Mouse (Mus musculus) thymus, postnatal 10 days (tissue): ENCODE measurements around the gene Wdr45b.
"Not testable (repeated sequence)": the region's sequence is repeated elsewhere in the genome, so short reads cannot be mapped to it uniquely, and the experiment has no call there.

Experiments
- DNase-seq, 2 experiments: peaks; one replicate each; pipeline ENCODE4 v3.0.0; 2021; ENCODE audit warnings: low spot score in 2 of 2

Gene Wdr45b

DNA sequence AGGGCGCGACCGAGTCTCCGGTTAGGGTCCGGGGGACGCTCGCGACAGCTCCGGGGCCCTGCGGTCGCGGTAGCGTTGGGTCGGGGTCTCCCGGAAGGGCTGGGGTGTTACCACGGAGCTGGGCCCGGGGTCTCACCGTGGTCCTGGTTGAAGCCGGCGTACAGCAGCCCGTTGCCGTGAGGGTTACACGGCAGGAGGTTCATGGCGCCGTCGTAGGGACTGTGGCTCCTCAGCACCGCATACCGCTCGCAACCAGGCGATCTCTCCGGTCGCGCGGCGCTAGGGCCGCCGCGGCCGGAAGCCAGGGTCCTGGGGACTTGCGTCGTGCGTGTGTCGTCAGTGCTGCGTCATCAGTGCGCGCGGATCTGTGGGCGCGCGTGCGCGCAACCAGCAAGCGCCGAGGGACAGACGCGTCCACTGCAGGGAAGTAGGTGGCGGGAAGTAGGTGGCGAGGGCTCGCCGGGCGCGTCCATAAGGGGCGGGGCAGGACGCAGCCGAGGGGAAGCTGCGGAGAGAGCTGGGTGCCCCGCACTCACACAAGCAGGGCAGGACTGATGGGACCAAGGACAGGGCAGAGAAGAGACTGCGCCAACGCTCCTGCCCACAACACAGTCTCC, at the start of gene Wdr45b:
Gene Wdr45b, minus strand, starts transcription at position 355 of the 617 bp plus-strand sequence.
- peak; percentile 93 to 96 for DNase-seq

DNA sequence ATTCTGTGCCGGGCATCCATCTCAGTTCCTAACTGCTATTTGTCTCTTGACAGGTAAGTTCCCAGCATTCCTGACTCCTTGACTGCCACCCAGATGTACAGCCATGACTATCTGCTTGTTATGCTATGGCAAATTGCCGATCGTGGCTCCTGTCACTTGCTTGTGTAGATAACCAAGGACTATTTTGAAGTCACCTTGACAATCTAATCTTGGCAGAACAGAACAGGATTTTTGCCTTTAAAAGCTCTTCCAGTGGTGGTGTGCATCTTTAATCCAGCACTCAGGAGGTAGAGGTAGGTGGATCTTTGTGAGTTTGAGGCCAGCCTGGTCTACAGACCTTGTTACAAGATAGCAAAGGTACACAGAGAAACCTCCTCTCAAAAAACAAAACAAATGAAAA, 38.2 kb upstream of the Wdr45b start:
- DNase-seq = no peak

DNA sequence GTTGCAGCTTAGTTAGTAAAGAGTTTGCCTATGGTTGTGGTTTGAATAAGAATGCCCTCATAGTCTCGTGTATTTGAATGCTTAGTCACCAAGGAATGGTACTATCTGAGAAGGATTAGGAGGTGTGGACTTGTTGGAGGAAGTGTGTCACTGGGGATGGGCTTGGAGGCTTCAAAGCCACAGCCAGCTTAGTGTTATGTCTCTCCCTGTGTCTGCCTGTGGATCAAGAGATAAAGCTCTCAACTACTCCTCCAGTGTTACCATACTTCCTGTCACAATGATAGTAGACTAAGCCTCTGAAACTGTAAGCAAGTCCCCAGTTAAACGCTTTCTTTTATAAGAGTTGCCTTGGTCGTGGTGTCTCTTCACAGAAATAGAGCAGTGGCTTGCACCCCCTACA, 36.5 kb upstream of the Wdr45b start:
- no peak for DNase-seq

DNA sequence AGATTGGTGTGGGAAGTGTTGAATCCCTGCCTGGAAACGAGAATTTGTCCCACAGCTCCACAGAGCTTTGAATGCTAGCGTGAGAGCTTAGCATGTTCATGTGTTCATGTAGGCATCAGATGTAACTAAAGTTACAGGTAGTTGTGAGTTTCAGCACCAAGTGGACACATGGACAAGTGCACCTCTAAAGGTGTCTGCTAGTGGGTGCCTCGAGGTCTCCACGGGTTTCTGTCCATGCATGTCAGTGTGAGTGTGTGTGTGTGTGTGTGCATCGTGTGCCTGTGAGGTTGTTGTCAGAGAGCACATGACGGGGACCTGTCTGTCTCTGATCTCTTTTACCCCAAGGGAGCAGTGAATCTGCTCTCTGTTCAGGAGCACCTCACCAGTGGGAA, 34.3 kb upstream of the Wdr45b start:
- DNase-seq = no peak

DNA sequence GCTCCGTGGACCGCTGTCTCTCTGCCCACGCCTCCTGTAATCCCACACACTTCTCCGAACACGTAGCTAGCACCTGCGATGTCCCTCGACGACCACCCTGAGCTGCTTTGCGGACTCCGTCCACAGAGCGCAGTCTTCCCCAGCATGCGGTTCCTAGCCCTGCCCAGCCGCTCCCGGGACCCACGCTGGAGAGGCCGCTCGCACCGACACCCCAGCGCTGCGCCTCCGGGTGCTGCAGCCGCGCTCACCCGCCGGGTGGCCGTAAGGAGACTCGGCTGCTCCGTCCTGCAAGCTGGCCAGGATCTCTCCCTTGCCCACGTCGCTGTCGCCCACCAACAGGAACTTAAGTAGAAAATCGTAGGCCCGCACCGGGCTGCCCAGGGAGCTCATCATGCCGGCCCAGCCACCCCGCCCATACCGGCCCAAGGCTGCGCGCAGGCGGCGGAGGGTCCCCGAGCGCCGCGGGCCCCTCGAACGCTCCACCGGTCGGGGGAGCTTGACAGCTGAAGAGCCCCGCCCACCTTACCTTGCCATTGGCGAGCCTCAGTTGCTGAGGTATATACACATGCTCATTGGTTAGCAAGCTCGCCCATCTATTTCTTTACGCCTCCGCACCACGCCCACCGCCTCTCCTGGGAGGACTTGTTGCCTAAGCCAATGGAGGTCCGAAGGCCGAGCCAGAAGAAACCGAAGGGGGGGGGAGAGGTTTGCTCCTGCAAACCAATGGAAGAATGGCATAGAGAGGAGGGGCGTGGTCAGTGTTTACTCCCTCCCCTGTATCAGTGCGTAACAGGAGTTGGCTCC, 33.7 kb upstream of the Wdr45b start, which contains the start of gene Rab40b:
Gene Rab40b, minus strand, starts transcription at position 502 of the 804 bp plus-strand sequence.
- peak; percentile 52 to 57 for DNase-seq

DNA sequence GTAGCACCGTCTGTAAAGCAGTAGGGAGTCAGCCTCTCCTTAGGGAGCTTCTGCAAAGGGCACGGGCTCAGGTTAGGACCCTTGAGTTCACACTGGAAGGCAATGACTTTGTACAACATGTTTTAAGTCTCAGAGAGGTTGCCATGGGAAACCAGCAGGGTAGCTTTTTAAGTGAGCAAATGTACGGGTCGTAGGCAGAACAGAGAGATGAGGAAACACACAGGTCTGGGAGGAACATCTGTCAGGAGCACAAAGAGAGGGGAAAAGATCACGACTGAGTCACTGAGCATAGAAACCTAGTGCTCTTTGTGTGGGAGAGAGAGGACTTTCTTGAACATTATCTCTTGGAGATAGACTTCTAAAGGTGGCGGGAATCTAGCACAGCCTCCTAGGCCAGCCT, 26.0 kb upstream of the Wdr45b start:
- no peak for DNase-seq

DNA sequence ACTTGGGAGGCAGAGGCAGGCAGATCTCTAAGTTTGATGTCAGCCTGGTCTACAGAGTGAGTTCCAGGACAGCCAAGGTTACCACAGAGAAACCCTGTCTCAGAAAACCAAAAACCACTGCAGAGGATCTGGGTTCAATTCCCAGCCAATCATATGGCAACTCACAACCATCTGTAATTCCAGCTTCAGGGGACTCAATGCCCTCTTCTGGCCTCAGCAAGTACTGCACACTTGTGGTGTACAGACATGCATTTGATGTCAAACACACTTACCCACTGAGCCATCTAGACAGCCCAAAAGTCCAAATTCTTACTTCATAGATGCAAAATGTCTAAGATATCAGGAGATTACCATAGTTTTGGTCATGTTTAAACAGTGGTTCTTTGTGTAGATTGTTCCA, 24.4 kb upstream of the Wdr45b start:
- DNase-seq = no peak

DNA sequence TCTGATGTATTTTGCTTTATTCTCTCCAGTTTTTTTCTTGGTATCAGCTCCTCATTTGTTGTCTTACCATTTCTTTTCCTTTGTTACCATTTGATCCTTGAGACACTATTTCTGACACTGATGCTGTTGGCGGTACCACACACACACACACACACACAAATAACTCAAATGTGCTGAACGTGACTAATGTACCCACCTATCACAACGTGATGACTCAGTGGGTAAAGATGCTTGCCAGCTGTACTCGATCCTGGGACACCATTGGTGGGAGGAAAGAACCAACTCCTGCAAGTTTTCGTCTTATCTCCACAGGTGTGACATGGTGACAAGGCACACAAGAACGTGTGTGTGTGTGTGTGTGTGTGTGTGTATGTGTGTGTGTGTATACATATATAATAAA, 19.1 kb upstream of the Wdr45b start:
- DNase-seq = no peak

DNA sequence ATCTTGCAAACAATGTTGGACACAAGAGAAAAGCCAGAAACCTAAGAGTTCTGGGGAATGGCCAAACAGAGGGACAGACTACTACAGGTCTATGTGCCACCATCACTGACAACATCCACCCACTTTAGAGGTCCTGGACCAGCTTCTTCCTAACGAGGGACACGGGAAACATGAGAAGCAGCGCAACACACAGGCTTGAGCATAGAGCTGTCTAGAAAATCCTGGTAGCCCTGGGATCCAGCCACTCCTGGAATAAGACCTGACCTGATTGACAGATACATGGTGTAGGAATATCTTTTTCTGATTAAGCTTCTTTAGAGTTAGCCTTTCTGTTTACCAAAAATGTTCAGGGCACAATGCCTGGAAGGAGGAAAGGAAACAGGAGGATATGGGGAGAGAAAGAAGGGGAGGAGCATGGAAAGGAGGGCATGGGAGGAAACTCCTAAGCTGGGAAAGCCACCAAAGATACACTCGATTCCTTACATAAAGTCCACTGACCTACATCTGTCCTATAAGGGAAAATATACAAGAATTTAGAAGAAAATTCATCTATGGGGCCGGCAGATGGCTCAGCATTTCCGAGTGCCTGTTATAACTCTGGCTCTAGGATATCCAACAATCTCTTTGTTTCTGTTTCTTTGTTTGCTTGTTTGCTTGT, 16.2 kb upstream of the Wdr45b start:
- DNase-seq = no peak

DNA sequence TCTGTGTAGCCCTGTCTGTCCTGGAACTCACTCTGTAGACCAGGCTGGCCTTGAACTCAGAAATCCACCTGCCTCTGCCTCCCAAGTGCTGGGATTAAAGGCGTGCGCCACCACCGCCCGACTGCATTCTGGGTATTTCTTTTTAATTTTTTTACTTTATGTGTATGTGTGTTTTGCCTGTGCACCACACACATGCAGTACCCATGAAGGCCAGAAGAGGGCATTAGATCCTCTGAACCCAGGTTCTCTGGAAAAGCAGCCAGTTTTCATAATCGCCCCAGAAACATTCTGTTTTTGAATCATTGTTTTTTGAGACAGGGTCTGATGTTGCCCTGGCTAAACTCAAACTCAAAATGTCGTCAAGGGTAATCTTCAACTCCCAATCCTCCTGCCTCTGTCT, 15.4 kb upstream of the Wdr45b start:
- DNase-seq = peak; percentile 7 to 65

DNA sequence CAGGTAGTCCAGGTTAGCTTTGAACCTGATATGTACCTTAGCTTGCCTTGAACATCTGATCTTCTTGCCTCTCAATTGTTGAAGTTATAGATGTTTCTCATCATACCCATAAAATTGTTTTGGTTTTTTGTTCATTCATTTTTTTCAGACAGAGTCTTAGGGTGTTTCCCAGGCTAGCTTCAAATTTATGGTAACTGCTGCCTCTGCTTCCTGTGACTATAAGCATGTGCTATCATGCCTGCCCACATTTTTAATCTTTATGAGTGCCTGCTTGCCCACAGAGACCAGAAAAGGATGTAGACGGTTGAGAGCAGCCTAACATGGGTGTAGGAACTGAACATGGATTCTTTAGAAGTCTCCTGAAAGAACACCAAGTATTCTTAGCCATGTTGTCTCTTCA, 14.5 kb upstream of the Wdr45b start:
- no peak for DNase-seq

DNA sequence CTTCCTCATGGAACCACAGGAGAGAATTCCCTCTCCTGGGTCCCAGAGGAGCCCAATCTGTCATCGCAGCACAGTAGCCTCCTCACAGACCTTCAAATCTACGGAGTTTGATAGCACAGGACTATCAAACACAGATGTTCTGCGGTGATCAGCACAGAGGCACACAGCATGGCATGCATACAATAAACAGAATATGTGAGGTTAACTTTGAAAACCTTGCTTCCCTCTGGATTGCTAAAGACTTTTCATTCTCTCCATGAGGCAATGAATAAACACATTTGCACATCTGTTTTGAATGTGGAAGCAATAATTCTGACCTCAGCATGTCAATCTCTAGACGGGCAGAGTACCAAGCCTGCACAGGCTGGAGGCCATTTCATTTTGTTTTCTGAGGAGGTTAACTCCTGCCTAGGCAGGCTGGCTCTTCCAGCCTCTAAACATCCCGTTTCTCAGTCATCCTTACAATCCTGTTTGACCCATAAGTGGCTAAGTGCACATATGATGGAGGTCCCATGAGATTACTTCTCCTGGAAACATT, 13.0 kb upstream of the Wdr45b start:
- no peak for DNase-seq

DNA sequence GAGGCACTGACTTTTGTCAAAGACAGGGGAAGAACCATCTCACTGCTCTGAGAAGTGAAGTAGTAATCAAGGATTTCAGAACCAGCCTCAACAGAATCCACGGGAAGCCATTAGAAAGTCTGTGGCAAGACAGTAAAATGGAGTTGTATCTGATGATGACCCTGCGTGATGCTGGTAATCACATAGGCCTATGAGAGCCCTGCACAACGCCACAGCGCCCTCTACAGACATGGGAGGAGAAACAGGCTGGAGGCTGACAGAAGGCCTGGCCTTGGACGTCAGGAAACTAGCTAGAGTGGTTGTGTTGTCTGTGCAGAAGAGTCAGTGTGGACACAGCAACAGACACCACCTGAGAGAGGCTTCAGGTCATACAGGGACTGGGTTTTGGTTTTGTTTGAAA, 8.0 kb upstream of the Wdr45b start:
- peak in 1 of 2 experiments; percentile 22 for DNase-seq

DNA sequence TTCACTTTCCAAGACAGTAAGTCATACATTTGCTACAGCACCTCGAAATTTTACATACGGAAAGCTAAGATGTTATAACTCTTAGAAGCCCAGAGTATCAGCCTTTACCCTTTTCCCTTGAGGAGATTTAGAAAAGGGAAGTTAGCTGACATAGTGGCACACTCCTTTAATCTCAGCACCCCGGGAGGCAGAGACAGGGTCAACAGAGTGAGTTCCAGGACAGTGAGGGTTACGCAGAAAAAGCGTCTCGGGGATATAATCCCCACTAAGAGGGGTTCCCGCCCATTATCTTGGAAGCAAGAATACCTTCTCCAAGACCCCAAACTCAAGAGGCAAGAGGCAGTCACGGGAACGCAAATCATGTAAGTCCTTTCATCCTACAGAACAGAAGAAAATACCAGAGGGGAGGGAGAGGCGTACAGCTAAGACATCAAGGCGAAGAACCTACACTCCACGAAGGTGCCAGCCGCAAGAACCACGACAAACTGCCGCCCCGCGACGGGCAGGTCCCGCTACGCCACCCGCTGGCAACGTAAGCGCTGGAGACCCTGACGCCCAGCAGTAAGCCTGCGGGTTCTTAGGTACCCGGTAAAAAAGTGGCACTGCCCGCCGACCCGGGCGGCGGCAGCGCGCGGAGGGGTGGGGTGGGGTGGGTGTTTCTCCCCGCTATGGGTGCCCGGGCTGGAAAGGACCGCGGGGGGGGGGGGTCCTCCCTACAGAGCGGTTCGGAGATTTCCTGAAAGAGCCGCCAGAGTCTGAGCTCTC, 737 bp downstream of the Wdr45b start:
- peak; percentile 38 to 42 for DNase-seq

DNA sequence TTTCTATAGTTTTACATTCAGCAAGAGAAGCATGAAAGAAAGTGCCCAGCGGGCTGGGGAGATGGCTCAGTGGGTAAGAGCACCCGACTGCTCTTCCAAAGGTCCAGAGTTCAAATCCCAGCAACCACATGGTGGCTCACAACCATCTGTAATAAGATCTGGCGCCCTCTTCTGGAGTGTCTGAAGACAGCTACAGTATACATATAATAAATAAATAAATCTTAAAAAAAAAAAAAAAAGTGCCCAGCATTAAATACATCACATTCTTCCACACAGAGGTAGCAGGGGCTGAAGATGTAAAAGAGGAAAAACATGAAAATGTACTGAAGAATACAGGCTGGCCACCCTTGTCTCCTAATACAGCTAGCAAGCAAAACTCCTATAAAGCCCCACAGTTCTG, 5.5 kb downstream of the Wdr45b start:
- DNase-seq = not testable (repeated sequence)

DNA sequence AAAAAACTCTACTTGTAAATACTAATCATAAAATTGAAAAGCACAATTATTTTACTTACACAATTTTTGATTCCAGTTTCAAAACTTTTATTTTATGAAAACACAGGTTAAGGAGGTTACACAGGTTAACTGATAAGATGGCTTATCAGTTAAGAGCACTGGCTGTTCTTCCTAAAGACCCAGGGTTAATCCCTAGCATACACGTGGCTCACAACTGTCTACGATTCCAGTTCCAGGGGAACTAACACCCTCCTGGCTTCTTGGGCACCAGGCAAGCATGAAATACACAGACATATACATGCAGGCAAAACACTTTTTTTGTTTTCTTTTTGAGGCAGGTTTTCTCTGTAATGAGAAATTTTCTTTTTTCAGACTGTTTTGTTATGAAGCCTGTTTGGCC, 6.1 kb downstream of the Wdr45b start:
- DNase-seq = no peak

DNA sequence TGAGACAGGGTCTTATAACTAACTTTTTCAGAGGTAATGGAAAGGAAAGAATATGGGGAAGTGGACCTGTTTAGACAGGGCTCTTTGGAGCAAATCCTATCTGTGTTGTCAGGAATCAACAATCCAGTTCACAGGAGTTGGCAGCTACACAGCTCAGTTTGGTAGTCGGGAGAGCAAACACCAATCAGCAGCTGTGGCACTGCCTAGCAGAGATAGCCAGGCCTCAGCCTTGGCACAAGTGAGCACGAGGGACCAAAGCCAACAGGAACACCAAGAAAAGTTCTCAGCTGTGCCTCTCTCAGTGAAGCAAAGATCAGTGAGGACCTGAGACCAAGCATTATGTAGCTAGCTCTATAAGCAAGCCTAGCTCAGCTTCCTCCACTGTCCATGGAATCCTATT, 7.2 kb downstream of the Wdr45b start:
- DNase-seq = no peak

DNA sequence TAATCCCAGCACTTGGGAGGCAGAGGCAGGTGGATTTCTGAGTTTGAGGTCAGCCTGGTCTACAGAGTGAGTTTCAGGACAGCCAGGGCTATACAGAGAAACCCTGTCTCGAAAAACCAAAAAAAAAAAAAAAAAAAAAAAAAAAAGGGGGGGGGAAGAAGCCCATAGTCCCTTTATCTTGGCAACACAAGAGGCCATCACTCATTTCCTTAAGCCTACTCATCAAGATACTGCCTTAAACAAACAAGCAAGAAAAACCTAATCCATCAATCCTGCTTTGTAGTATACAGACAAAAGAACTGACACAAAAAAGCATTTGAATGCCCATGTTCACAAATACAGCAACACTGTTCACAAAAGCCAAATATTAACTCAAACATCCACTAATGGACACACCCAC, 11.8 kb downstream of the Wdr45b start:
- not testable (repeated sequence) for DNase-seq

DNA sequence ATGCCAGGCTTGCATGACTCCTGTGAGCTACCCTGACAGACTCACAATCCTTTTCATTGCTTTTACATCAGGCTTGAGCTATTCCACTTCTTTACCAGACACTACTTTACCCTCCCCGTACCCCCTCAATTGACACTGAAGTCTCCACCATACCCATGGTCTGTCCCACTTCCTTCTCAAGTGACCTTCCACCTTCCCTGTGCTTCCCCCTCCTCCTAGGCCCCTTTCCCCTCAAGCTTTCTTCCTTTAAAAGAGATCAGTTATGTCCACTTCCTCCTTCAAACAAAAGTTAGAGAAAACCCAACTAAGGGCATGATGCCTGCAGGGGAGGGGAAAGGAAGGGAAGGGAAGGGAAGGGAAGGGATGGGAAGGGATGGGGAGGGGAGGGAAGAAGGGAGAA, 14.0 kb downstream of the Wdr45b start:
- DNase-seq = no peak

DNA sequence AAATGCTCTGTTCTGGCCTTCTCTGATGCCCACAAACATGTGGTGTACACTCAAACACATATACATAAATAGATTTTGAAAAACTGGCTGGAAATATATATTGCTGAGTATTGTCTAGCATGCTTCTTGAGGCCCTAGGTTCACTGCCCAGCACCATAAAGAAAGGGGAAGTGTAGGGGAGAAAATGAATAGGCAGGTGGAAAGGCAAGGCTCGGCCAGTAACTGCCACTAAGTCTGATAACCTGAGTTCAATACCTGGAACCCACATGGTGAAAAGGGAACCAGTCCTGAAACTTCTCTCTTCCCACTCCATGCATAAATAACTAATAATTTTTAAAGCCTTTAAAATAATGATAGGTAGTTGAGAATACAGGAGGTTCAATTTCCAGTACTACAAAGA, 14.6 kb downstream of the Wdr45b start:
- no peak for DNase-seq

DNA sequence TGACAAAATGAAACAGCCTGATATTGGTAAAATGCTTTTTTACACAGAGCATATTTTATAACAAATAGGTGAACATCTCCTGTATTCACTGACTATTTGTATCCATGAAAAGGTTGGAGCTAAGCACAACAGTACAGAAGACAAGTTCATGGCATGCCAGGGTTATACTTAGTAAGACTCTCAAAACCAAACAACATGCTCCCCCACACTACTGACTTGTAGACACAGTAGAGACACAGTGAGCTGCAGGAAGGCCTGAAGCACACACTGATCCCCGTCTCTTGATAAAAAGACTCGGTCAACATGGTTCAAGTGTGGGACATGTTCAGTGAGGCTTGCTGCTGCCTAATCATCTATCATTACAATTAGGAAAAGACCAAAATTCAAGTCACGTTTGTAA, 22.6 kb downstream of the Wdr45b start:
- DNase-seq = no peak

DNA sequence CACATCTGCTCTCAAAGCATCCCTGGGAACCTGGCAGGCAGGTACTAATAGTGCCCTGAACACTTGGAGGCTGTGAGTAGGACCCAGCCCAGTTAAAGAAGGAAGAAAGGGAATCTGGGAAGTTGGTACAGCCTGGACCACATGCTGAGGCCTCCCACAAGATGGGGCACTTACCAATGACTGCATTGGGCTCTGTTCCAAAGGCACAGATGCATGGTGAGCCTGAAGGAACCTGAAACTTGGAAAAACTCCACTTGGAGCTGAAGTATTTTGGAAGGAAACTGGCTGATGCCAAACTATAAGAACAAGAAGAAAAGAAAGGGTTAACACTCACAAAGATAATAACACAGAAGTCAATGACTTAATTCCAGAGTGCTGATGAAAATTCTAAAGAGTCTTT, 25.6 kb downstream of the Wdr45b start:
- DNase-seq = no peak
